In the genomic region with DNA sequence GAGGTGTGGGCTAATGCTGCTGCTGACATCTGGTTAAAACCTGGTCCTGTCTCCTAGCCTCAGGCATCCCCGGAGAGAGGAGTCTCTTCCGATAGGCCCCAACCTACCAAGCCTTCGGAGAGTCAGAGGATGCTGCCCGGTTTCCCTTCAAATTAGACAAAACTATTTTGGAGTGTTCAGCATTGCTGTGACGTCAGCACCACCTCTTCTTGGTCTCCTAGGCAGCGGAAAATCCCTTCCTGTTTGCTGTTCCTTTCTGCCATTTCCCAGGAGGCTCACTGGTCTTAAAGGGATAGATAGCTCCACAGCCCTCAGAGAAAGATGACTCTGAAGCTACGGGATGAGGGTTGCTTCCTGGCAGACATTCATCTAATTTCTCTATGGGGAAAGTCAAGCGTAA, we compare ENCODE assay signal across 9 mouse cellular contexts. TPM values are rescaled to one million over a fixed set of nuclear protein-coding genes. Genes with fewer than 3 reads are reported as not detected.
DNase-seq lines count a peak whose midpoint lies in the region; ATAC-seq lines count a peak whose summit lies in the region.
"Had no signal": no experiment of that assay in that cellular context is flagged by ENCODE, and none has a peak within 500 bp of the region (broad histone marks: within the 10 kb centered on the region; RNA-seq: fewer than 3 reads in every experiment).

No protein-coding gene starts in this region.

- no peak for ATAC-seq in heart, embryonic 11.5 days (replicated peaks; ENCODE audit: insufficient number of reproducible peaks, low FRiP score, low TSS enrichment)
- peak; percentile 23; the same call in 1 of the 2 replicates for ATAC-seq in lung, embryonic 15.5 days (ENCODE audit: borderline replicate concordance, extremely low read depth, low FRiP score, low TSS enrichment)

- no peaks in the 10 kb centered on the region for H3K4me1 ChIP-seq in heart, embryonic 11.5 days (ENCODE audit: control insufficient read depth, insufficient read depth, low read length)
- H3K4me1 ChIP-seq in lung, embryonic 15.5 days = no peaks in the 10 kb centered on the region

- 66% methylated on average over 8 of the region's 8 CpGs for WGBS in heart, embryonic 11.5 days (ENCODE audit: insufficient replicate concordance)
- 60% methylated on average over 8 of the region's 8 CpGs for WGBS in lung, embryonic 15.5 days

- no peak overlapping the region for H3K4me3 ChIP-seq in heart, embryonic 11.5 days (ENCODE audit: low read depth, low read length)
- no peak overlapping the region for H3K4me3 ChIP-seq in lung, embryonic 15.5 days

- H3K4me2 ChIP-seq in heart, embryonic 11.5 days = no peak overlapping the region
- H3K4me2 ChIP-seq in lung, embryonic 15.5 days = no peak overlapping the region

- 0 out of 2 replicates have a peak, but pooled peaks cover 2% of the 10 kb centered on the region for H3K9me3 ChIP-seq in heart, embryonic 11.5 days (replicated peaks; ENCODE audit: control insufficient read depth, low read length)
- H3K9me3 ChIP-seq in lung, embryonic 15.5 days = no peaks in the 10 kb centered on the region

- H3K36me3 ChIP-seq in heart, embryonic 11.5 days (ENCODE audit: control insufficient read depth, insufficient read depth, low read length) = no peaks in the 10 kb centered on the region
- H3K36me3 ChIP-seq in lung, embryonic 15.5 days = no peaks in the 10 kb centered on the region

- H3K9ac ChIP-seq in heart, embryonic 11.5 days (ENCODE audit: low read depth, low read length) = no peak overlapping the region
- H3K9ac ChIP-seq in lung, embryonic 15.5 days = no peak overlapping the region
- H3K9ac ChIP-seq: liver, embryonic 14.5 days had no signal

- no peak overlapping the region for H3K27ac ChIP-seq in heart, embryonic 11.5 days (ENCODE audit: low read depth, low read length)
- no peak overlapping the region for H3K27ac ChIP-seq in lung, embryonic 15.5 days
- H3K27ac ChIP-seq: liver, embryonic 14.5 days had no signal

- no peaks in the 10 kb centered on the region for H3K27me3 ChIP-seq in heart, embryonic 11.5 days (ENCODE audit: control insufficient read depth, insufficient read depth, low read length)
- H3K27me3 ChIP-seq in lung, embryonic 15.5 days = no peaks in the 10 kb centered on the region

- DNase-seq in heart, adult 11 months = peak; percentile 95
- DNase-seq in lung, adult 18-20 months = no peak
- DNase-seq in heart, postnatal 4 days = peak; percentile 34
- DNase-seq in right cerebral cortex, postnatal 14 days = peak; percentile 48
- DNase-seq in urinary bladder, postnatal 36 days (ENCODE audit: low spot score in 2 of 2) = no peak
- DNase-seq in retina, embryonic 14.5 days (ENCODE audit: low spot score) = no peak

RNA-seq across cellular contexts. Expression of a gene that starts 31.5 kb away (rescaled TPM):
- polyA plus RNA-seq in heart, embryonic 11.5 days (2014; fragmentation: Nextera tagmentation; extraction: Ambion mirVana) = 62.0 and 68.7 TPM in 2 replicates
- 86.6 and 87.5 TPM in 2 replicates for polyA plus RNA-seq in lung, embryonic 15.5 days (2015; fragmentation: Nextera tagmentation; extraction: Ambion mirVana)
- total RNA-seq in heart, postnatal 4 days (2021) = 10 to 100 TPM; 85.1 to 94.5 TPM

Comparison
In these comparisons a context has a peak if more than half of its experiments do, and no peak if none do; other contexts are left out.
1. DNase-seq: peak in heart, adult 11 months (single experiment), heart, postnatal 4 days (single experiment) and right cerebral cortex, postnatal 14 days (single experiment); none in lung, adult 18-20 months (0 of 2), urinary bladder, postnatal 36 days (0 of 2) and retina, embryonic 14.5 days (single experiment).